Mouse (Mus musculus): ENCODE results near the gene Phtf2. TPM values are rescaled to one million over a fixed set of nuclear protein-coding genes. Genes with fewer than 3 reads are reported as not detected.

The Phtf2 gene
- 34.8 and 42.7 TPM in 2 replicates for polyA plus RNA-seq (2015; fragmentation: Nextera tagmentation; extraction: Ambion mirVana)

DNA sequence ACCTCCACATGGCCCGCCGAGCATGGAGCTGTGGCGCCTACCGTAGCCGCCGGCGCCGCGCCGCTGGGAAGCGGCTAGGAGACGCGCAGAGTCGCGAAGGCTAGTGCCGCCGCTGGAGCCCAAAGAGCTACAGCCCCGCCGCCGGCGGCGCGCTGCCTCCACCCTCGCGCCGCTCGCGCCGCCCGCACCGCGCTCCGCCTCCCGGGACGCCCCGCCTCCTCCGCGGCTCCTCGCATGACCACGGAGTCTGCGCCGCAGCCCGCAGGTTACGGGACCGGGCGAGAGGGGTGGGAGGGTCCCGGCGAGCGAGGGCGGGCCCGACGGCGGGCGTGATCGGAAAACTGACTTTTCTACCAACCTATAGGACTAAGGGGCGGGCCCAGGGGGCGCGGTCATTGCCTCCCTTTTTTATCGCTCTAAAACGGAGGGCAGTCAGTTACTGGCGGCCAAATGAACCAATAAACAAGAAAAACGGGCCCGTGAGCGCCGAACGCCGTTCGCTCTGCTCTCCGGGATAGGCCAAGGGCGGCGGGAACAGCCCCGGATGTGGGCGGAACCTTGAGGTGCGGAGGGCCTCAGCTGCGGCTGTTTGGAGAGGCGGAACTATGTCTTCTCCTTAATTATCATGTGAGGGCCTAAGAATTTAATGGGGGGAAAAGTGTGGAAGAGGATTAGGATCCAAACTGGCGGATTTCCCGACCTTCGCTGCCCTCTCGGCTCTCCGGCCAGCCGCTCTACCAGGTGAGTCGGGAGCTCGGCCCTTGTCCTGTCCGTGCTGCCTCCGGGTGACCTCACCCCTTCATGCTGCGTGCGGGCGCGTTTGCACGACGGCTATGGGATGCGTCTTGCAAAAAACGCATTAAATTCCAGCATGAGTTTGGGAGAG, at the start of gene Phtf2, which contains the start of gene Tmem60:
TSS of gene Phtf2 (minus strand) at position 210 of the 886 bp plus-strand sequence.
TSS of gene Tmem60 (plus strand) at position 277 of the 886 bp plus-strand sequence.

Other genes starting within 250 kb of the Phtf2 start
- gene Tmem60, start 67 bp upstream of the Phtf2 start, polyA plus RNA-seq (2015; fragmentation: Nextera tagmentation; extraction: Ambion mirVana) = 48.1 and 48.7 TPM in 2 replicates
- gene Rsbn1l, start 74.3 kb upstream of the Phtf2 start, polyA plus RNA-seq (2015; fragmentation: Nextera tagmentation; extraction: Ambion mirVana) = 3.2 and 3.3 TPM in 2 replicates
- 9.3 and 11.1 TPM in 2 replicates for gene Ptpn12, start 173.8 kb upstream of the Phtf2 start, polyA plus RNA-seq (2015; fragmentation: Nextera tagmentation; extraction: Ambion mirVana)